Mouse (Mus musculus) liver (tissue): Measurements from ENCODE around the gene Cabp4.

Experiments used
- DNase-seq: peaks from one replicate; pipeline ENCODE4 v3.0.0-alpha.2; 2020; ENCODE audit warnings: mixed read lengths

The Cabp4 gene

GRCm38 (mm10) chr19:4164100-4164499 is 20.3 kb upstream of the Cabp4 start:
- DNase-seq, result no peak

GRCm38 (mm10) chr19:4163543-4163887 is 19.7 kb upstream of the Cabp4 start:
- DNase-seq, result no peak

GRCm38 (mm10) chr19:4162646-4163542 is 19.1 kb upstream of the Cabp4 start, which contains the start of gene Rps6kb2:
TSS of gene Rps6kb2 (minus strand) at chr19:4163354.
- peak; percentile 94 for DNase-seq

DNA sequence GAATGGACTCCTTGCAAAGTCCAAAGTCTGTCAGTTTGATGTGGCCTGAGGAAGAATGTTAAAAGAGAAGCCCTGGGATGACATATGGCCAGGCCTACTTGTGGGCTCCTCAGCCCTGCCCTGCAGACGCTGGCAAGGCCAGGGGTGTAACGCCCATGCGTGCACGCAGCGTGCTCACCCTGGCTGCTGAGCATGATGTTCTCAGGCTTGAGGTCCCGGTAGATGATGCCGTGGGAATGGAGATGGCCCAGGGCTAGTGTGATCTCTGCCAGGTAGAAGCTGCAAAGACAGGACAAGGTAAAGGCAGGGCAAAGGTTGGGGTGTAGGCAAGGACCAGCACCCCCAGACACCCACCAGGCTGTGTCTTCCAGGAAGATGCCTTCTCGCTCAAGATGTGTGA is 15.2 kb upstream of the Cabp4 start:
- no peak for DNase-seq

DNA sequence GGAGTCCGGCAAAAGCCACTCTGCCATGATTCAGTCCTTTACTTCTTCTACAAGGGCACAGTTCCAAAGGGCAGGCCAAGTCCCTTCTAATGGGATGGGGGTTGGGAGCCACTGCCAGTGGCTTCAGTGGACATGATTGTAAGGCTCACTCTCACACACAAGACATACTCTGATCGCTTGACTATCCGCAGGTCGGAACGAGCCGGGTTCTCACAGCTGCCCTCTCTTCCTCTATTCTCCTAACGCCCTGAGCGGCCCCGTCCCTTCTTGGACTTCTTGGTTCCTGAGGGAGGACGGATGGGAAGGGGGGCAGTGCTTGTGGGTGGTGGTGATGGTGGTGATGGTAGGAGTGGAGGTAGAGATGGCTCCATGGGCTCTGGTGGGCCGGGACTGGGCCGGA is 12.9 kb upstream of the Cabp4 start:
- DNase-seq, result no peak

GRCm38 (mm10) chr19:4156073-4156579 is 12.3 kb upstream of the Cabp4 start:
- no peak for DNase-seq

- no peak for DNase-seq
Observed at GRCm38 (mm10) chr19:4155223-4156072, 11.6 kb upstream of the Cabp4 start.

GRCm38 (mm10) chr19:4154437-4155222 is 10.8 kb upstream of the Cabp4 start:
- DNase-seq, result peak; percentile 37

DNA sequence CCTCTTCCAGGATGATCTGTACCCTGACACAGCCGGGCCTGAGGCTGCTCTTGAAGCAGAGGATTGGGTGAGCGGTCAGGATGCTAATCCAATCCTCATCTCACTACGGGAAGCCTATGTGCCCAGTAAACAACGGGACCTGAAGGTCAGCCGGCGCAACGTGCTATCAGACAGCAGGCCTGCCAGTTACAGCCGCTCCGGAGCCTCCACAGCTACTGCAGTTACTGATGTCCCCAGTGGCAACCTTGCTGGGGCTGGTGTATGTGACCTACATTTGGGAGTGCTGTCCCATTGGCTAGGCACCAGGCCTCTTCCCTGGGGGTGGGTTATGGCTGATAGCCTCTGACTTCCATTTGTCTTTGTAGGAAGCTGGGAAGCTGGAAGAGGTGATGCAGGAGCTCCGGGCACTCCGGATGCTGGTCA is 9.4 kb upstream of the Cabp4 start, which contains the start of gene Ptprcap:
Gene Ptprcap (plus strand): TSS at position 373 of the 423 bp plus-strand sequence.
- no peak for DNase-seq

GRCm38 (mm10) chr19:4152445-4153231 is 8.8 kb upstream of the Cabp4 start:
- no peak for DNase-seq

- DNase-seq, result no peak
Observed at GRCm38 (mm10) chr19:4151898-4152297, 8.1 kb upstream of the Cabp4 start.

DNA sequence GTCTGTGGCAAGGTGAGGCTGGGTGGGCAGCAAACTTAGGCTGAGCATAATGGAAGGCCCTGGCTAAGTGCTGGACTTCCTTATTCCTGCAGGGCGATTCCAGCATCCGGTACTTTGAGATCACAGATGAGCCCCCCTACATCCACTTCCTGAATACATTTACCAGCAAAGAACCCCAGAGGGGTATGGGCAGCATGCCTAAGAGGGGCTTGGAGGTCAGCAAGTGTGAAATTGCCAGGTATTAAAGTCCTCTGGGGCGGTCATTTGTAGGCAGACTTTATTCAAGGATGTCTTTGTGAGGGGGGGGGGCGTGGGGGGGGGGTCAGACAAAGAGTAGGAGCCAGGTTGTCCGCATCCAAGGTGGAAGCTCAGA is 7.6 kb upstream of the Cabp4 start:
- no peak for DNase-seq

- DNase-seq, result no peak
Observed at GRCm38 (mm10) chr19:4150567-4151487, 7.0 kb upstream of the Cabp4 start.

DNA sequence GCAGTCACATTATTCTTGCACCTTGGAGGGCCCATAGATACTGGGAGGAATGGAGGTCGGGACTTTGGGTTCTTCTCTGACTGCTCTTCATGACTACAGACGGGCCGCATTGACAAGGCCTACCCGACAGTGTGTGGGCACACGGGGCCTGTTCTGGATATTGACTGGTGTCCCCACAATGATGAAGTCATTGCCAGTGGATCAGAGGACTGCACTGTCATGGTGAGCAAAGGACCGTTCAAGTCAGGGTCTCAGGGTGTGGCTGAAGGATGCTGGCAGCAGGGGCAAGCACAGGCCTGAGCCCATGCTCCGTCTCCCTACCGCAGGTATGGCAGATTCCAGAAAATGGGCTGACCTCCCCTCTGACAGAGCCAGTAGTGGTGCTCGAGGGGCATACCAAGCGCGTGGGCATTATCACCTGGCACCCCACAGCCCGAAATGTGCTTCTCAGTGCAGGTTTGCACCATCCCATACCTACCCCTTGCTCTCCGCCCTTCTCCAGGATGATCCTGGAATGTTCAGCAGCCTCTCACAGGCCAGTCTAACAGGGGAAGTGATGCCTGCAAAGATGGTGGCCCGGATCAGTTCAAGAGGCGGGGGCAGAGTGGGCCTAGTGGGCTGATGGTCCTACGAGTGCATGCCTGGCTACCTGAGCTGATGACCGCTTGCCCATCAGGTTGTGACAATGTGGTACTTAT is 6.1 kb upstream of the Cabp4 start:
- no peak for DNase-seq

- DNase-seq, result no peak
Observed at GRCm38 (mm10) chr19:4149283-4149682, 5.5 kb upstream of the Cabp4 start.

GRCm38 (mm10) chr19:4148819-4149218 is 5.0 kb upstream of the Cabp4 start:
- DNase-seq, result no peak

DNA sequence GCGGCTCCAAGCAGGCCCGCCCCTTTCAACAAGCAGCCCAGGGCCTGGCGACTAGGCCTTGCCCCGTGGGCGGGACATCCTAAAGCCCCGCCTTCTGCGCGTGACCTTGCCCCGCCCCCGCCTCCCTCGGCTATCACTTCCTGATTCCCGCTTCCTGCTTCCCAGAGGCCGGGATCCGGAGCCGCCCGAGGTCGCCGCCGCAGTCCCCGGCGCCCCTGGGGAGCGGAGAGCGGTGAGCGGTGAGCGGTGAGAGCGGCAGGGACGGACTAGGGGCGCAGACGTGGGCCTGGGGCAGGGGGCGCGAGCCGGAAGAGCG is 4.6 kb upstream of the Cabp4 start, which contains the start of gene Coro1b:
Gene Coro1b (plus strand): TSS at position 129 of the 316 bp plus-strand sequence.
- DNase-seq, result peak; percentile 97

DNA sequence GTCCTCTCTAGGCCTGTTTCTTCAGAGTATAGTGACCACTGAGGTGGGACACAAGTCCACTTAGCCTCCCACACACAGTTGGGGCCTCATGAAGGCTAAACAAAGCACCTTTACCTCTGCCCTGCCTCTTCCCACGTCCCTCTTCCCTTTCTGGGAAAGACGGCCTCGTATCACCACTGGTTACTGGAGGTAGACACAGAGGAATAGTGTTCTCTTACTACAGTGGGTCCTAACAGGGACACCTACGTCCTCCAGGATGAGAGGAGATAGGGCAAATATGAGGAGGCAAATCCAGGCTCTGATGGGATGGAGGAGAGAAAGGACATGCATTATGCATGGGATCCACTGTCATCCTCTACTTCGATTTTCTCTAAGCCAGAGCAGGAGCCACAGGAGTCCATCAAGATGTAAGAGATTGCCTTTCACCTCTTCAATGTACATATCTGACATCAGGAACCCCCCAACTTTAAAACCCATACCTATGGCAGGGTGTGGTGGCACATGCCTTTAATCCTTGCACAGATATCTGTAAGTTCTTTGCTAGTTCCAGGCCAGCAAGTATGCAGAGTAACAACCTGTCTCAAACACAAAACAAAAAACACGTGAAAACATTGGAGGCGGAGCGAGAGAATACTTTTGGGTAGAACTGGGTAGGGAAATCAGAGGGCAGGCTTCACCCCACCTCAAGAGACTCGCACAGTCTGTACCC is 4.1 kb upstream of the Cabp4 start:
- DNase-seq, result no peak

DNA sequence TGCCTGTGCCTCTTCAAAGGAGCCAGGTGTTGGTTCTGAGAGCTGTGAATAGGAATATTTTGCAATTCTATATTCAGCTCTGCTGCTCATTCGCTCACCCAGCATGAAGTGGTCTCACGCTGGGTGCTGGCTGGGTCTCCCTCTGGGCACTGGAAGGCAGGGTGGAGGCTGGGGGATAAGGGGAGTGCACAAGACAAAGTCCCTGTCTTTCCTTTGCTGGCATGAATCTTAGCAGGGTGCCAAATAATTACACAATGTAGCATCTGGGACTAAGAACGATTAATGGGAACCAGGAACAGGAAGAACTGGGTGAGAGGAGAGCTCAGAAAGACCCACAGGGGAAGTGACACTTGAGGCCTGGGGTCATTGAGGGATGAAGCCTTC is 3.2 kb upstream of the Cabp4 start:
- DNase-seq, result no peak
